Mouse (Mus musculus) heart, embryonic 15.5 days (tissue): ENCODE results near the gene Frmpd1. TPM values are rescaled to one million over a fixed set of nuclear protein-coding genes. Genes with fewer than 3 reads are reported as not detected.

Experiments
- ATAC-seq: fragments of 200-750 bp; cut with Nextera tagmentation; replicated peaks from 2 replicates; pipeline ENCODE4 v1.8.0; 2017; ENCODE audit warnings: low read depth, moderate TSS enrichment; ENCODE audit not compliant: insufficient number of reproducible peaks, insufficient read depth, low FRiP score
- H3K27ac ChIP-seq: fragments of 300-500 bp; sonication (generic); 2 replicates; pipeline ENCODE4 v1.5.1; 2015; ENCODE audit warnings: mild to moderate bottlenecking, inconsistent platforms
- H3K27me3 ChIP-seq: fragments of 300-500 bp; sonication (generic); 2 replicates; pipeline ENCODE4 v1.6.1; 2015; ENCODE audit warnings: inconsistent platforms
- H3K36me3 ChIP-seq: fragments of 300-500 bp; sonication (generic); 2 replicates; pipeline ENCODE4 v1.6.1; 2015; ENCODE audit warnings: mild to moderate bottlenecking, inconsistent platforms
- H3K4me1 ChIP-seq: fragments of 300-500 bp; sonication (generic); replicated peaks from 2 replicates; pipeline ENCODE4 v1.6.1; 2015; ENCODE audit warnings: inconsistent platforms
- H3K4me2 ChIP-seq: fragments of 300-500 bp; sonication (generic); 2 replicates; pipeline ENCODE4 v1.6.1; 2015; ENCODE audit warnings: inconsistent platforms, mild to moderate bottlenecking, moderate library complexity
- H3K4me3 ChIP-seq: fragments of 300-500 bp; sonication (generic); 2 replicates; pipeline ENCODE4 v1.5.1; 2015; ENCODE audit warnings: mild to moderate bottlenecking, inconsistent platforms
- H3K9ac ChIP-seq: fragments of 300-500 bp; sonication (generic); 2 replicates; pipeline ENCODE4 v1.6.1; 2015; ENCODE audit warnings: mild to moderate bottlenecking, inconsistent platforms
- H3K9me3 ChIP-seq: fragments of 300-500 bp; sonication (generic); replicated peaks from 2 replicates; pipeline ENCODE4 v1.6.1; 2016; ENCODE audit warnings: inconsistent platforms
- WGBS: fragments of 180-500 bp; shearing (Covaris S2); methylation state at CpG from one replicate; pipeline ENCODE4 v1.1.7; 2015; ENCODE audit warnings: mixed read lengths; 5-methylcytosine and 5-hydroxymethylcytosine counted together
- polyA plus RNA-seq: library from polyadenylated mRNA; unstranded; fragments of >200 nt; fragmentation: Nextera tagmentation; extraction: Ambion mirVana; gene quantifications from 2 replicates; pipeline ENCODE4 v1.2.1, GENCODE M21; 2015

Frmpd1 gene
- polyA plus RNA-seq, 1 experiment from 2014 or later: 1.5 TPM

GRCm38 (mm10) chr4:45331139-45331538 lies 146.5 kb downstream of the Frmpd1 start:
- ATAC-seq: no peak
- H3K4me3 ChIP-seq: no peak overlapping the region
- no peak overlapping the region for H3K27ac ChIP-seq
- no peaks in the 10 kb centered on the region for H3K4me1 ChIP-seq
- H3K9me3 ChIP-seq: no peaks in the 10 kb centered on the region
- H3K4me2 ChIP-seq: no peak overlapping the region
- no peak overlapping the region for H3K9ac ChIP-seq
- H3K36me3 ChIP-seq: no peaks in the 10 kb centered on the region
- H3K27me3 ChIP-seq: no peaks in the 10 kb centered on the region
- 68% methylated on average over 7 of the region's 7 CpGs for WGBS

DNA sequence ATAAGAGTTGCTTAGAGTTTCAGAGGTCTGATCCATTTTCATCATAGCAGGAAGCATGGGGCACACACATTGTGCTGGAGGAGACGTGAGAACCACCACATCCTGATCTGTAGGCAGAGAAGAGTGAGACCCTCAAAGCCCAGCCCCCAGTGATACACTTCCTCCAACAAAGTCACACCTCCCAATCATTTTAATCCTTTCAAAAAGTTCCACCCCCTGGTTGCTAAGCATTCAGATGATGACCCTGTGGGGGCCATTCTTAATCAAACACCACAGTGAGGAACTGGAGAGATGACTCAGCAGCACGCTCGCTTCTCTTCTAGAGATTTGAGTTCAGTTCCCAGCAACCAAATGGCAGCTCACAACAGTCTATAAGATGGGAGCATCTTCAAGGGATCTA lies 147.8 kb downstream of the Frmpd1 start:
- Histone ChIP-seq H3K4me1 (no peaks in the 10 kb centered on the region), H3K27ac (no peak overlapping the region), H3K9ac (no peak overlapping the region), H3K4me3 (no peak overlapping the region), H3K4me2 (no peak overlapping the region), H3K36me3 (no peaks in the 10 kb centered on the region), H3K9me3 (no peaks in the 10 kb centered on the region), H3K27me3 (no peaks in the 10 kb centered on the region)
- 47% methylated on average over 3 of the region's 3 CpGs for WGBS
- no peak for ATAC-seq

Other genes with a start within 250 kb of the Frmpd1 start
- gene Grhpr, start 203.5 kb upstream of the Frmpd1 start, polyA plus RNA-seq: 83.5 and 85.2 TPM in 2 replicates
- gene Zbtb5, start 172.5 kb upstream of the Frmpd1 start, polyA plus RNA-seq: 12.5 and 15.3 TPM in 2 replicates
- gene Polr1e, start 166.3 kb upstream of the Frmpd1 start, polyA plus RNA-seq: 71.2 and 73.8 TPM in 2 replicates
- gene Fbxo10, start 100.3 kb upstream of the Frmpd1 start, polyA plus RNA-seq: 18.1 and 23.2 TPM in 2 replicates
- gene Tomm5, start 76.8 kb upstream of the Frmpd1 start, polyA plus RNA-seq: 210 and 237 TPM in 2 replicates
- 9.6 and 10.1 TPM in 2 replicates for gene Trmt10b, start 112.3 kb downstream of the Frmpd1 start, polyA plus RNA-seq
- 8.1 and 9.1 TPM in 2 replicates for gene Dcaf10, start 157.2 kb downstream of the Frmpd1 start, polyA plus RNA-seq
- gene Exosc3, start 157.9 kb downstream of the Frmpd1 start, polyA plus RNA-seq: 30.4 and 41.3 TPM in 2 replicates
- gene Slc25a51, start 223.9 kb downstream of the Frmpd1 start, polyA plus RNA-seq: 71.7 and 74.2 TPM in 2 replicates